Mouse (Mus musculus) liver, embryonic 13.5 days (tissue): ENCODE results near the gene Lrrc32. TPM values are rescaled to one million over a fixed set of nuclear protein-coding genes. Genes with fewer than 3 reads are reported as not detected.
A peak's percentile ranks its signal among the peaks of the same experiment; 100 is the strongest.

Experiments
- ATAC-seq: fragments of 200-750 bp; cut with Nextera tagmentation; 2 replicates; pipeline ENCODE4 v1.8.0; 2017; ENCODE audit warnings: low read depth, mild to moderate bottlenecking, moderate number of reproducible peaks, moderate library complexity
- DNase-seq: peaks from one replicate; pipeline ENCODE4 v3.0.0; 2022
- H3K27ac ChIP-seq: fragments of 300-500 bp; sonication (generic); 2 replicates; pipeline ENCODE4 v1.5.1; 2015; ENCODE audit warnings: moderate library complexity, mild to moderate bottlenecking, inconsistent platforms
- H3K27me3 ChIP-seq: fragments of 300-500 bp; sonication (generic); 2 replicates; pipeline ENCODE4 v1.6.1; 2015; ENCODE audit warnings: mild to moderate bottlenecking, inconsistent platforms
- H3K36me3 ChIP-seq: fragments of 300-500 bp; sonication (generic); 2 replicates; pipeline ENCODE4 v1.6.1; 2015; ENCODE audit warnings: mild to moderate bottlenecking, inconsistent platforms
- H3K4me1 ChIP-seq: fragments of 300-500 bp; sonication (generic); replicated peaks from 2 replicates; pipeline ENCODE4 v1.6.1; 2015; ENCODE audit warnings: inconsistent platforms
- H3K4me2 ChIP-seq: fragments of 300-500 bp; sonication (generic); 2 replicates; pipeline ENCODE4 v1.6.1; 2015; ENCODE audit warnings: inconsistent platforms, mild to moderate bottlenecking, moderate library complexity
- H3K4me3 ChIP-seq: fragments of 300-500 bp; sonication (generic); replicated peaks from 2 replicates; pipeline ENCODE4 v1.5.1; 2015; ENCODE audit warnings: mild to moderate bottlenecking, inconsistent platforms
- H3K9ac ChIP-seq: fragments of 300-500 bp; sonication (generic); 2 replicates; pipeline ENCODE4 v1.6.1; 2015; ENCODE audit warnings: mild to moderate bottlenecking, inconsistent platforms
- H3K9me3 ChIP-seq: fragments of 300-500 bp; sonication (generic); replicated peaks from 2 replicates; pipeline ENCODE4 v1.6.1; 2016; ENCODE audit warnings: inconsistent platforms
- WGBS: fragments of 180-500 bp; shearing (Covaris S2); methylation state at CpG from one replicate; pipeline ENCODE4 v1.1.7; 2015; ENCODE audit not compliant: insufficient replicate concordance; 5-methylcytosine and 5-hydroxymethylcytosine counted together
- polyA plus RNA-seq: library from polyadenylated mRNA; unstranded; fragments of >200 nt; fragmentation: Nextera tagmentation; extraction: Ambion mirVana; gene quantifications from 2 replicates; pipeline ENCODE4 v1.2.1, GENCODE M21; 2015

Lrrc32 gene
- polyA plus RNA-seq, 1 experiment from 2014 or later: 3.2 TPM

DNA sequence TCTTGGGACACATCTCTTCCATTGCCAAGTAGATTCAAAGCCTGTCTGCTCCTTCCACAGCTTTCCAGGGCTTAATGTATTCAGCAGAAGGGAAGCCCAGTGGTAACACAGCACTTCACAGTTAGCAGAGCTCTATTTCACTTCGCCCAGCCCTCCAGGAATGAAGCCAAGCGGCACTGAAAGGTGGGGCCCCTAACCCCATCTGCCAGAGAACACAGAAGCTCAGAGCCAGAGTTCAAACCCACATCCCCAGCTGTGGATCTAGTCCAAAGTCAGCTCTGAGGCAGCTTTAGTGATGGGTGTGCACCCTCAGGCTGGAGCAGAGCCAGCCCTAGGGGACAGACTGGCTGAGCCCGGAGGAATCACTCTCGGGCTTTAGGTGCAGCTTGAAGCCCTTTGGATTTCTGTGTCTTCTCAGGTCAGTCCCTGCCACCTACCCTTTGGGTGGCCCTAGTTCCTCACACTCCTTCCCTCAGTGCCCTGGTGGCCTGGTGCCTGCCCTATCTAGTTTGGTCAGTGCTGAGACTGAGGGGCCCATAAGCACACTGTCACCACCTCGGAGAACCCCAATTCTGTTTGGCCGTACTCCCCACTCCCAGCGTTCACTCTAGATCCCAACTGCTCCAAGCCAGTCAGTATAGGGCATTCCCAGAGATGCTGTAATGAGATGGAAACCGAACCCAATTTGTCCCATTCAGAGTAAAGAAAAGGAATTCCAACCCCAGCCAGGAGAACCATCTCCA is 34.2 kb downstream of the Lrrc32 start:
- ATAC-seq (no peak), DNase-seq (no peak)
- 57% methylated on average over 8 of the region's 8 CpGs for WGBS
- Histone ChIP-seq H3K27ac (no peak overlapping the region), H3K4me3 (no peak overlapping the region), H3K36me3 (no peaks in the 10 kb centered on the region), H3K9ac (no peak overlapping the region), H3K4me2 (no peak overlapping the region), H3K9me3 (no peaks in the 10 kb centered on the region), H3K4me1 (peaks cover 7% of the 10 kb centered on the region), H3K27me3 (0 out of 2 replicates have a peak, but pooled peaks cover 7% of the 10 kb centered on the region)

DNA sequence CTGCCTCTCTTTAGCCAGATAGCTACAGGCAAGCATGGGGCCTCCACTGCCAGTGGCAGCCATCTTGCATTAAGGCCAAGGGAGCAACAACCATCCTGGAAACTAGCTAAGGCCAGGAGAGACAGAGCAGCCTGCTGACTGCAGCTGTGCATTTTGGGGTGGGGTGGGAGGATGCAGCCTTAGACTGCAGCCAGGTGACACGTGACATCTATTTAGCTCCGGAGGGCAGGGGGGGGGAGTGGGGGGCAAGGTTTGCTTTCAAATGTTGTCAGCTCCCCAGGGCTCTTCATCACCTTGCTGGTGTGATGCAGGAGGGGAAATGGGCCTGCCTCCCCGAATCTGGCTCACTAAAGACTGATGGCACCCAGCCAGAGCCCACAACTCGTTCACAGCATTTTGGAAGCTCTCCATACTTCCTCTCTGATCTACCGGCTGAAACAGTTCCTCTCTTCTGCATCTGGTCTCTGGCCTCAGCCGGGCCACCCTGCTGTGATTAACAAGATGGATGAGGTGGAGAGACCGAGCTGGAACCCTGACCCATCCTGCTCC is 34.8 kb downstream of the Lrrc32 start:
- Histone ChIP-seq H3K4me2 (no peak overlapping the region), H3K36me3 (no peaks in the 10 kb centered on the region), H3K9me3 (no peaks in the 10 kb centered on the region), H3K4me1 (peaks cover 7% of the 10 kb centered on the region), H3K27ac (no peak overlapping the region), H3K27me3 (0 out of 2 replicates have a peak, but pooled peaks cover 7% of the 10 kb centered on the region), H3K4me3 (no peak overlapping the region), H3K9ac (no peak overlapping the region)
- 18% methylated on average over 7 of the region's 7 CpGs for WGBS
- DNase-seq (no peak), ATAC-seq (no peak)

GRCm38 (mm10) chr7:98524401-98524800 is 35.3 kb downstream of the Lrrc32 start:
- Histone ChIP-seq H3K27ac (no peak overlapping the region), H3K9me3 (no peaks in the 10 kb centered on the region), H3K4me1 (peaks cover 7% of the 10 kb centered on the region), H3K4me2 (no peak overlapping the region), H3K4me3 (no peak overlapping the region), H3K36me3 (no peaks in the 10 kb centered on the region), H3K9ac (no peak overlapping the region), H3K27me3 (0 out of 2 replicates have a peak, but pooled peaks cover 8% of the 10 kb centered on the region)
- ATAC-seq (no peak), DNase-seq (no peak)
- WGBS: 53% methylated on average over 6 of the region's 6 CpGs

DNA sequence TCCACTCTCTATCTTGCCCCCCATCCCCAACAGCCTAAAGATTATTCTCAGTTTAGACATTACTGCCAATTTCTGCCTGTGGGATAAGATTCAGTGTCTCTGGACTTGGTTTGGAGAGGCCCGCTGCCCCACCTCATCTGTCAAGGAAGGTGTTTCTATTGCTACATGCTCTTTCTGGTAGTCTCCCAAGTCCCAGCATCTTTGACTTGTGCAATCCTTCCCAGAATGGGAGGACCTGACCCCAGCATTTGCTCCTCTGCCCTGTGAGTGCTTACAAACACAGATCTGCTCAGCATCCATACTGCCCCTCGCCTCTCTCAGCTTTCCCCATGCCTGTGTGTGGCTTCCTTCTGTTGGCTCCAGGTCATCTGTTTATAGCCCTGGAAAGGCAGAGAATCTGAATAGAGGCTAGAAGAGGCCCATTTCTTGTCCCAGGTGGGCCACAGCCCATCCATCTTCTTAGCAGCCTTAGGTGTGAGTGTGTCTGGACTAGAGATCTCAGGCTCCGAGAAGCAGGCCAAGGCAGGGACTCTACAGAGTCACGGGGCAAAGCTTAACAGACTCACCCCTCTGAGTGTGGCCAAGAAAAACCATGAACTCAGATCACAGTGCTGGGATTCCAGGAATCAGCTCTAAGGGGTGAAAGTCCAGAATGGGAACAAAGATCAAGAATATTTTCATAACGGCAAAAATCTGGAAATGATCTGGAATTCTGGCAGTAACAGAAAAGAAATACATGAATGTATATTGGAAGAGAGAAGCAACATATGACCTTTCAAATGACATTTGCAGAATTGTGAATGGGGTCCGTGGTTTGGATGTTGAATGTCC is 36.0 kb downstream of the Lrrc32 start:
- no peak overlapping the region for H3K27ac ChIP-seq
- no peak for DNase-seq
- peaks cover 7% of the 10 kb centered on the region for H3K4me1 ChIP-seq
- WGBS: 62% methylated on average over 6 of the region's 6 CpGs
- 0 out of 2 replicates have a peak, but pooled peaks cover 10% of the 10 kb centered on the region for H3K27me3 ChIP-seq
- no peak overlapping the region for H3K4me3 ChIP-seq
- no peak for ATAC-seq
- no peaks in the 10 kb centered on the region for H3K9me3 ChIP-seq
- H3K4me2 ChIP-seq: no peak overlapping the region
- no peaks in the 10 kb centered on the region for H3K36me3 ChIP-seq
- no peak overlapping the region for H3K9ac ChIP-seq

GRCm38 (mm10) chr7:98527085-98527484 is 38.0 kb downstream of the Lrrc32 start:
- 83% methylated on average over 3 of the region's 3 CpGs for WGBS

GRCm38 (mm10) chr7:98531612-98532011 is 42.5 kb downstream of the Lrrc32 start:
- Histone ChIP-seq H3K4me3 (no peak overlapping the region), H3K9me3 (no peaks in the 10 kb centered on the region), H3K27ac (no peak overlapping the region), H3K36me3 (no peaks in the 10 kb centered on the region), H3K27me3 (0 out of 2 replicates have a peak, but pooled peaks cover 3% of the 10 kb centered on the region), H3K9ac (no peak overlapping the region), H3K4me1 (peaks cover 26% of the 10 kb centered on the region), H3K4me2 (no peak overlapping the region)
- WGBS: 27% methylated on average over 7 of the region's 7 CpGs
- DNase-seq (no peak), ATAC-seq (no peak)

More at GRCm38 (mm10) chr7:98527085-98527484, 38.0 kb downstream of the Lrrc32 start:
- Histone ChIP-seq H3K36me3 (no peaks in the 10 kb centered on the region), H3K27me3 (0 out of 2 replicates have a peak, but pooled peaks cover 10% of the 10 kb centered on the region), H3K27ac (no peak overlapping the region), H3K9me3 (no peaks in the 10 kb centered on the region), H3K4me3 (no peak overlapping the region), H3K9ac (no peak overlapping the region), H3K4me1 (peaks cover 9% of the 10 kb centered on the region), H3K4me2 (no peak overlapping the region)
- DNase-seq (no peak), ATAC-seq (no peak)

GRCm38 (mm10) chr7:98532981-98533380 is 43.9 kb downstream of the Lrrc32 start:
- no peak overlapping the region for H3K9ac ChIP-seq
- 0 out of 2 replicates have a peak, but pooled peaks cover 3% of the 10 kb centered on the region for H3K27me3 ChIP-seq
- H3K36me3 ChIP-seq: no peaks in the 10 kb centered on the region
- WGBS: 71% methylated on average over 4 of the region's 4 CpGs
- ATAC-seq: no peak
- H3K4me3 ChIP-seq: no peak overlapping the region
- H3K27ac ChIP-seq: no peak overlapping the region
- peaks cover 26% of the 10 kb centered on the region for H3K4me1 ChIP-seq
- DNase-seq: no peak
- no peak overlapping the region for H3K4me2 ChIP-seq
- no peaks in the 10 kb centered on the region for H3K9me3 ChIP-seq

GRCm38 (mm10) chr7:98534432-98534855 is 45.4 kb downstream of the Lrrc32 start:
- Histone ChIP-seq H3K4me1 (peaks cover 26% of the 10 kb centered on the region), H3K4me3 (no peak overlapping the region), H3K4me2 (peak overlapping the region; percentile 24; the same call in 1 of the 2 replicates), H3K27me3 (0 out of 2 replicates have a peak, but pooled peaks cover under 1% of the 10 kb centered on the region), H3K9ac (no peak overlapping the region), H3K36me3 (no peaks in the 10 kb centered on the region), H3K27ac (no peak overlapping the region), H3K9me3 (no peaks in the 10 kb centered on the region)
- 17% methylated on average over 13 of the region's 13 CpGs for WGBS
- no peak for DNase-seq
- ATAC-seq: no peak

DNA sequence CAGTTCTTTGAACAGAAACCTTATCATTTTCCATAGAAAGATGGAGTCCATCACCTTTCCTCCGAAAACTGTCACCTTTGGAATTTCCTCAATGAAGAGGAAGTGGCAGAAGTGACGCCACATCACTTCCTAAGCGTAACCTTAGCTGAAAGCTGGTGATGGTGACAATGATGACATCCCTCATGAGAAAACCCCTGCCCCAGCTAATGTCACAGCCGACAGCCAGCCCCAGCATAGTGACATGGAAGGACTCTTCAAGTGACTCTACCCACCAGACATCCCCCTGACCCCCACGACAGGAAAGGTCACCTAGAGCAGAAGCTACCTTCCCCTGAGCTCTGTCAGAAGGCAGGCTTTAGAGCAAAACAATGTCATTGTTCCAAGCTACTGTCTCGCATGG is 46.1 kb downstream of the Lrrc32 start:
- no peaks in the 10 kb centered on the region for H3K9me3 ChIP-seq
- H3K4me1 ChIP-seq: peaks cover 26% of the 10 kb centered on the region
- no peak overlapping the region for H3K4me2 ChIP-seq
- H3K36me3 ChIP-seq: no peaks in the 10 kb centered on the region
- H3K27me3 ChIP-seq: no peaks in the 10 kb centered on the region
- ATAC-seq (no peak), DNase-seq (no peak)
- 0 out of 2 replicates have a peak overlapping the region, but pooled peaks have one; percentile 29 for H3K27ac ChIP-seq
- no peak overlapping the region for H3K9ac ChIP-seq
- WGBS: 49% methylated on average over 6 of the region's 6 CpGs
- no peak overlapping the region for H3K4me3 ChIP-seq

DNA sequence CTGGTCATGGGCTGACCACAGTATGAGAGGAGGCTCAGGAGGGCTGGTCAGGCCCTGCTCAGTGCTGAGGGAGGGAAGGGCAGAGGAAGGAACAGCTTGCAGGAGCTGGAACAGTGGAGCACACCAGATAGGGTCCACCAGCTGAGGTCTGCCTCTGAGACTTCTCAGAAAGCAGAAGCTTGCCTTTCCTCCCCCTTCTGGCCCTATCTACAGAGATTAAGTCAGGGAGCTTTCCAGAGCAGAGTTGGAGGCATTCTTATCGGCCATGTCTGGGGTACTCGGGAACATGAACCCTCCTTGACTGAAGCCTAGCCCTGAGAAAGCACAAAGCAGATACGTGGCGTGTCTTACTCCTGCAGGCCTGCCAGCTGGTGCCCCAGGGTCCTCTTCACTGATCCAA is 46.8 kb downstream of the Lrrc32 start:
- H3K9me3 ChIP-seq: no peaks in the 10 kb centered on the region
- WGBS: 14% methylated on average over 4 of the region's 4 CpGs
- H3K4me2 ChIP-seq: no peak overlapping the region
- H3K4me1 ChIP-seq: peaks cover 26% of the 10 kb centered on the region
- no peak overlapping the region for H3K4me3 ChIP-seq
- peak overlapping the region; percentile 29; the same call in 1 of the 2 replicates for H3K27ac ChIP-seq
- peak; percentile 57; the same call in 1 of the 2 replicates for ATAC-seq
- H3K27me3 ChIP-seq: no peaks in the 10 kb centered on the region
- H3K36me3 ChIP-seq: no peaks in the 10 kb centered on the region
- DNase-seq: no peak
- no peak overlapping the region for H3K9ac ChIP-seq
